Mouse (Mus musculus) G1E (cell line): ENCODE results near the gene Mfrp.

Source experiments
- CTCF ChIP-seq: IDR thresholded peaks from 2 replicates; pipeline ENCODE4 v1.5.1; 2012; ENCODE audit warnings: low read depth, low read length, inconsistent platforms, mixed read lengths
- GATA1 ChIP-seq: IDR thresholded peaks from 2 replicates; pipeline ENCODE4 v1.6.1; 2012; ENCODE audit warnings: borderline replicate concordance, low read length, inconsistent platforms, mixed read lengths
- POLR2AphosphoS5 ChIP-seq: IDR thresholded peaks from 2 replicates; pipeline ENCODE4 v1.6.1; 2012; ENCODE audit warnings: low read depth, low read length, inconsistent platforms; ENCODE audit not compliant: insufficient replicate concordance
- TAL1 ChIP-seq: conservative IDR thresholded peaks from 2 replicates; pipeline ENCODE4 v1.6.1; 2012; ENCODE audit warnings: low read depth, low read length, inconsistent platforms, mixed read lengths

DNA sequence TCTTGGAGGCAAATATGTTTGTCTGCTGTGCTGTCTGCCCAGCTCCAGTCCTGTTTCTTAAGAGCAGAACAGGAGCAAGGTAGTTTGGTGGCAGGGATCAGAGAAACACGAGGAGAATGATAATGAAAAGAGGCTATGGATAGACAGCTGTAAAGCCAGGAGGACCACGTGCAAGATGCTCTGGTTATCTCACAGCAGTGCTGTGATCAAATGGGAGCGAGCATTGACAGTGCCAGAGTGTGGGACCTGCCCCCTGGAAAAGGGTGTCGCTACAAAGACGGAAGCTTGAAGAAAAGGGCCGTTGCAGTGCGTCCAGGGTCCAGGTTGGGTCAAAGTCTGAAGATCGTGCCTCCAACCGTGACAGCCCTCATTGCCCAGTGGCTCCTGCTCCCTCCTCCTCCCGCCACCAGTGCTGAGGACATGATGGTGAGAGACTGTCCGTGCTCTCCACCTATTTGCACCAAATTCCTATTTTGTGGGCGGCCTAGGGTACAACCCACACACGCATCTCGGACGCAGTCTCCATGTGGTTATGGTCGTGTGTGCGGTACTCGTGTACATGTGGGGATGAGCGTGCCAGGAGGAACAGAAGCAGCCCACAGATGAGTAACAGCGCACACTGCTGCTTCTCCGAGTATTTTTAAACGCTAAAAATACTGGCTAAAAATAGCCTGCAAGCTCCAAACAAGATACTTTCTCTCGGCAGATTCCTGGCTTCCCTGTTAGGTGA lies 18.0 kb upstream of the Mfrp start:
- TF ChIP-seq CTCF: no peak
- TF ChIP-seq GATA1: no peak
- no peak for TF ChIP-seq TAL1
- no peak for TF ChIP-seq POLR2AphosphoS5
